Mouse (Mus musculus): ENCODE data around the gene Dcxr.

The Dcxr gene

DNA sequence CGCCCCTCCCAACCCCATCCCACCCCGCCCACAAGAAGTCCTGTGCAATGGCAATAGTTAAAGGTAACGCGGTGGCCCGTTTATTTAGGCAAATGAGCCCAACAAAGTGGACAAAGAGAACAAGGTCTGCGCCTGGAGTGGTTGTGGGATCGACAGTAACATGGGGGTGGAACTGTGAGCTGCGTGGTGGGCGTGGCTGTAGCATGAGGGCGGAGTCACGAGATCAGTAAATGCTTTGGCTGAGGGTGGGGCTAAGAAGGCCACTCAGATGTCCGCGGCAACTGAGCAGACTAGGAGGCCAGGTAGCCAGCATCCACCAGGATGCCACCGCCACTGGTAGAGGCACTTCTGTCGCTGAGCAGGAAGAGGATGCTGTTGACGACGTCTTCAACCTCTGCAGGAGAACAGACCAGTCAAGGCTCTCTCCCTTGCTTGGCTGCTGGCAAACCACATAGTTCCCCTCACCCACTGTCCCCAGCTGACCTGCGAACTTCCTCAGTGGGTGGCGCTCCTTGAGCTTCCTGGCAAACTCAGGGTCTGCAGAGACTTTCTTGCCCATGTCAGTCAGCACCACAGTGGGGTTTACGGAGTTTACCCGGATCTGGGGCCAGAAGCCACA, 2.5 kb upstream of the Dcxr start:
- DNase-seq (ENCODE audit: low read depth, low spot score), result peak; percentile 80

DNA sequence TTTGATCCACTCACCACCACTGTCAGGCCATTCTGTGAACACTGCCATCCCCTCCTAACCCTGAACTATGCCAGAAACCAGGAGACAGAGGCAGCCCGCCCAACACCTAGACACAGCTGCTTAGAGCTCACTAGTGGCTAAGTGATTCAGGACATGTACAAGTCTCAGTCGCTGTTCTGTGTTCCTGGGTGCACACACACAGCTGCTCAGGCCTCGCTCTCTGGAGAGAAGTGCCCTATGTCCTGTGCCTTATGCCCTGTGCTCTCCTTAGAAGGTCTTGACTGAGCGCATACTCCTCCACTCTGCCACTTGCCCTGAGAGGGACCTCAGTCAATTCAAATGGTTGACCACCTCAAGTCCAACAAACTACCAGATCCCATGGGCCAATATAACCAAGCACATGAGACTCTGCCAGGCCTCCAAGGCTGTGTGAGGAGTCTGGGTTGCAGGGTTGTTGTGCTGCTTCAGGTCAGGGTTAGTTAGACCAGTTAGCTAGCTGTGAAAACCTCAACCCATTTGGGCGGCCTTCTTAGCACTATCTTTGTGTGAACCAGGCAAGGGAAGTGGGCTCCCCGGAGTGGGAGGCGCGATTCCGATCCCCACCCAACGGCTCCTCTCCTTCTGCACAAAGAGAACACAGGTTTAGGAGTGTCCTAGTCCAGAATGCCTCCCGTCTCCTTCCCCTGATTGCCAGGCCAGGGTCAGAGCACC, 1.6 kb upstream of the Dcxr start:
- no peak for DNase-seq (ENCODE audit: low read depth, low spot score)

- DNase-seq (ENCODE audit: low read depth, low spot score), result no peak
These were observed 483 bp upstream of the Dcxr start for GRCm38 (mm10) chr11:120727564-120727963.

DNA sequence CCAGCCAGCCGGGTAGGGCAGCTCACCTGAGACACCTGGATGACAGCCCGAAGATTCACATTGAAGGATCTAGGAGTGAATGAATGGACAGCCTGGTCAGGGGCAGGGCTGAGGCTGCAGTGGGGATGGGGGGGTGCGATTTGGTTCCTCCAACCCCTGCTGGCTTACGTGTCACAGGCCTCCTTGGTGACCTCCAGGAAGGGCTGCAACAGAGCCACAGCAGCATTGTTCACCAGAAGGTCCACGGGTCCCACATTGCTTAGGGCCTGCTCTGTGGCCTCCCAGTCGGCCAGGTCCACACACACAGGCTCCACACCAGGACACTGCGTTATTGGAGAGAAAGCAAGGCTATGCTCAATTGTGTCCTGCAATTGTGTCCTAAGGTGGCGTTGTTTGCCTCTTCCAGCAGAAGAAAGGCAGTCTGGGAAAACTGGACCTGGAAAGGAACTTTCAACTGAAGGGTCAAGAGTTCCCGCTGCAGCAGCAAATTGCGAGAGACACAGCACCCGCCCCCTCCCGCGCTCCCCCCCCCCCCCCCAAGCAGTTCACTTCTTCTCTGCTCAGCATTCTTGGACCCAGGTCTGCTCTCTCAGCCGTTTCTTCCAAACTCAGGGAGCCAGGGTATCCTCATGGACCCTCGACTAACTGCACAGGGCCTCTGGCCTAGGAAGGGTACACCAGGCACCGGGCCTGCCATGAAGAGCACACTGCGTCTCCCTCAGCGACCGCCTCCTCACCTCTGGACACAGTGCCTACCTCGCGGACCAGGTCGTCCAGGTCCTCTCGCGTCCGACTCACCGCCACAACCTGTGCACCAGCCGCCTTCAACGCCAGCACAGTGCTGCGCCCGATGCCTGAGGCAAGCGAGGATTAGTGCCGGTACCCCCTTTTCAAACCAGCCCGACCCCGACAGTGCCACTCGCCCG, 575 bp downstream of the Dcxr start:
- no peak for DNase-seq (ENCODE audit: low read depth, low spot score)

DNA sequence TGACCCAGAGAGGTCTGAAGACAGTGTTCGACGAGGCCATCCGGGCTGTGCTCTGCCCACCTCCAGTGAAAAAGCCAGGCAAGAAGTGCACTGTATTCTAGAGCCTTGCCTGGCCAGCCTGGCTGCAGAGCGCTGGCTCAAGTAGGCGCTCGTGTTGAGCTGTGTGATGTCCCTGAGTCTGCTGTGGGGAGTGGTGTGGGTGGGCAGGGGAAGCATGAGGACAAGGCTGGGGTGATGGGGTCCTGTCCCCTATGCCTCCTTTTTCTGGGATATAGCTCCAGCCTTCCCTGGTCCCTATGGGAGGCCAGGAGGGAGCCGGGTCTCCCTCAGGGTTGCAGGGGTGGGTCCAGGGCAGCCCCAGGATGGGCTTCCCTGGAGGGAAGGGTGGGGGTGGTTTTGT, 3.6 kb downstream of the Dcxr start:
- no peak for DNase-seq (ENCODE audit: low read depth, low spot score)

GRCm38 (mm10) chr11:120722761-120723382, 4.2 kb downstream of the Dcxr start:
- no peak for DNase-seq (ENCODE audit: low read depth, low spot score)

GRCm38 (mm10) chr11:120722067-120722630, 4.9 kb downstream of the Dcxr start:
- DNase-seq (ENCODE audit: low read depth, low spot score), result no peak

GRCm38 (mm10) chr11:120721124-120722066, 5.7 kb downstream of the Dcxr start, which contains the start of gene Rac3:
Rac3 (plus strand) TSS chr11:120721470.
- no peak for DNase-seq (ENCODE audit: low read depth, low spot score)

DNA sequence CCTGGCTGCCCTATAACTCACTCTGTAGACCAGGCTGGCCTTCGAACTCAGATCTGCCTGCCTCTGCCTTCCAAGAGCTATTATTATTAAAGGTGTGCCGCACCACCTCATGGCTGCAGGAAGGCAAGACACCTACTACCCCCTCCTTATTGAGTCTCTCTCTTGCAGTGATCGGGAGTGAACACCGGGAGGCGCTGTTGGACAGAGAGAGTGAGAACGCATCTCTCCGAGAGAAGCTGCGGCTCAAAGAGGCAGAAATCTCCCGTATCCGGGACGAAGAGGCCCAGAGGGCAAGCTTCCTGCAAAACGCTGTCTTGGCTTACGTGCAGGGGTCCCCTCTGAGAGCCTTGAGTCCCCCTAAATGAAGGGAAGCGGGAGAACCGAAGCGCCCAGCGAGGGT, 6.6 kb downstream of the Dcxr start:
- peak; percentile 92 for DNase-seq (ENCODE audit: low read depth, low spot score)

DNA sequence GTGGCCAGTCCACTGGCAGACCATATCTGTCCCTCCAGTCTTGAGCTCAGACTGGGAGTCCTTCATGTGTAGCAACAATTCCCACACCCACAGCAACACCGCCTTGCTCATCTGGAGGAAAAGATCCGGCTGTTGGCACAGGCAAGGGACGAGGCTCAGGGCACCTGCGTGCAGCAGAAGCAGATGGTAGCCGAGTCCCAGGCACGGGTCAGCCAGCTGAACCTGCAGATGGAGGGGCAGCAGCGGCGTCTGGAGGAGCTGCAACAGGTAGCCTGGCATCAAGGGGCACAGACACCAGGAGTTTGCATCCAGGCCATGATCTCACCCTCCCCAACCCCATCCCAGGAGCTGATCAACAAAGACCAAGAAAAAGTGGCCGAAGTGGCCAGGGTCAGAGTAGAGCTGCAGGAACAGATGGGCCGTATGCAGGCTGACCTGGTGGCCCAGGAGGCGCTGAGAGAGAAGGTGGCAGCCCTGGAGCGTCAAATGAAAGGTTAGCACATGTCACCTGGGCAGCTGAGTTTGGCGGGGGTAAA, 7.2 kb downstream of the Dcxr start:
- DNase-seq (ENCODE audit: low read depth, low spot score), result no peak

GRCm38 (mm10) chr11:120719242-120719641, 7.8 kb downstream of the Dcxr start:
- DNase-seq (ENCODE audit: low read depth, low spot score), result no peak

DNA sequence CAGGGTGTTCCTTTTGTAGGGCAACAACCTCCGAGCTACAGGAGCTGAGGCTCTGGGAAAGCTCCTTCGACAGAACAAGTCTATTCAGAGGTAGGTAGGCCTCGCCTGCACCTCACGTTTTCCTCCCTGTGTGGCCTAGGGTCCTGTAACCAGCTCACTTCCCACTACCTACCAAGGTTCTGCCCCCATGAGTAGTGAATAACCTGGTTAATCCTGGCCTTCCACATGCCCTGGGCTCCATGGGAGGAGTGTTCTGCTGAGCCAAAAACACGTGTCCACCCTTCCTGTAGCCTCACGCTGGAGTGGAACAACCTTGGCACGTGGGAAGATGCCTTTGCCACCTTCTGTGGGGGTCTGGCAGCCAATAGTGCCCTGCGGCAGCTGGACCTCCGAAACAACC, 11.9 kb downstream of the Dcxr start:
- DNase-seq (ENCODE audit: low read depth, low spot score), result no peak

DNA sequence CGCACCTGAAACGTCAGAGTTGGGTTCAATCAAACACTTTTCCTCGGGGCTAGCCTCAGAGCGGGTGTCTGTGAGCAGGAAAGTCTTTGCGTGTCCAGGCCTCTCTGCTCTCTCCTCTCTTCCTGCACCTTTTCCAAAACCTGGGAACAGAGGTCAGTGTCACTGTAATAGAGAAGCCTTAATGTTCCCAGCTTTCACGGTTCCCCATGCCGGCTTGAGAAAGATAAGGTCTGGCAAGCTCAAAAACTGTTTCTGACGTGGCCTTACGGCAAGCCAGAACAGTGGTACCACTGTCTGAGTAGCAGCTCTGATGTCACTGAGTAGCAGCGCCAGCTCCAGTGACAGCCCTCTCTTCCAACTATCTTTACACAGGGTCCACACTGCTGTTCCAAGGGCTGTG, 12.5 kb downstream of the Dcxr start:
- no peak for DNase-seq (ENCODE audit: low read depth, low spot score)

GRCm38 (mm10) chr11:120713580-120714518, 13.2 kb downstream of the Dcxr start, which contains the start of the genes Cenpx and Lrrc45:
Cenpx (minus strand) TSS chr11:120713738.
Lrrc45 (plus strand) TSS chr11:120713925.
- peak; percentile 99 for DNase-seq (ENCODE audit: low read depth, low spot score)

DNA sequence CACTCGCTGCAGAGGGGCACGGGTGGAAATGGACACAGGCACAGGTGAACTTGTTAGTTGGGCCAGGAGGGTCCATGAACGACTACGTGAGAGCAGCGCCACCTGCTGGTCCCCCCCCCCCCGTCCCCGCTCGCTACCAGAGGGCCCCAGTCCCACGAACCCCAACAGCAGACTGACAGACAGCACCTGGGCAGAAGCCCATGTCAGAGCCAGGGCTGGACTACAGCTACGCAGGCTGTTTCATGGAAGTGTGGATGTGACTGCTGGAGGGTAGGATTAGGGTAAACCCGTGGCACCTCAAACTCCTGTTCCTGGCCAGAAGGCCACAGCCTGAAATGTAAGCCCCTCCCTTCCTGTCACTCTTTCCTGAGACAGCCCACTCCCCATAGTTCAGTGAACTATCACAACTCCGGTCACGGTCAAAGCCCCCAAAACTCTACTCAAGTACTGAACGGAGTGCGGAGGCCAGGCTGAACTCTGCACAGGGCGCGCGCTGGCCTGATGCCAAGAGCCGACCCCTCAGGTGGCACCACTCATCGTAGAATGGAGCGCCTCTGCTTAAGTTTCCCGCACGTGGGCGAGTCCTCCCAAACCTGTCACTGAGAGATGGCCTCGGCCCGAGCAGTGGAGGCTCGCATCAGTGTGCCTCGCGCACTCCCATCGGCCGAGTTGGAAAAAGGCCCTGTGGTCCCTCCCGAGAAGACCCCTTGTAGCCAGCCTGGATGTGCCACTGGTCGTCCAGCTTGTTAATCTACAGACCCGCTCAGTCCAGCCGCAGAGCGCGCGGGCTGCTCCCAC, 14.1 kb downstream of the Dcxr start:
- DNase-seq (ENCODE audit: low read depth, low spot score), result no peak

DNA sequence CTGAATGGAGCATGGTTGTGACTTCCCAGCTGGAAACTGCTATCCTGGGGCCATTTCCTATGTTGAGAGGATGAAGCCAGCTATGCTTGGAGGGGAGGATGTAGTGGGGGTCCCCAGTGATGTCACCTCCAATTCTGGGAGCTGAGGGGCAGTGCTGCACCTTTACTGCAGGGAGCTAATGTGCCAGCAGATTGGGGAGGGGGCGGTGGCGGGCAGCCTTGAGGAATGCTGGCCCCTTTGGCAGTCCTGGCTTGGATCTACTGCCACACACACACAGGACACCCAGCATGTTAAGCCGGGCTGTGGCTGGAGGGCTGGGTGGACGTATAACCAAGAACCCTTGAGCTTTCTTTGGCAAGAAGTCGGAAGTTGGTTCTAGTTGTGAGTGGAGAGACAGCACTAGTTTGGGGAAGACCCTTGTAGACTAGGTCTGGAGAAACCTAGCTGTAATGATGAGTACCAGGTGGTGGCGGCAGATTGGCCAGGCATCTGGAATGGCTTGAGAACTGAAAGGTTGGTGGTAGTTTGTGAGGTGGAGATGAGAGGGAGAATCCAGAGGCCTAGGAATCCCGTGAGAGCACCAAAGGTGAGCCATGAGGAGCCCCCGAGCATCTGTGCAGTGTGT, 15.0 kb downstream of the Dcxr start:
- DNase-seq (ENCODE audit: low read depth, low spot score), result no peak

- no peak for DNase-seq (ENCODE audit: low read depth, low spot score)
These were observed 16.4 kb downstream of the Dcxr start for GRCm38 (mm10) chr11:120710672-120711071.

DNA sequence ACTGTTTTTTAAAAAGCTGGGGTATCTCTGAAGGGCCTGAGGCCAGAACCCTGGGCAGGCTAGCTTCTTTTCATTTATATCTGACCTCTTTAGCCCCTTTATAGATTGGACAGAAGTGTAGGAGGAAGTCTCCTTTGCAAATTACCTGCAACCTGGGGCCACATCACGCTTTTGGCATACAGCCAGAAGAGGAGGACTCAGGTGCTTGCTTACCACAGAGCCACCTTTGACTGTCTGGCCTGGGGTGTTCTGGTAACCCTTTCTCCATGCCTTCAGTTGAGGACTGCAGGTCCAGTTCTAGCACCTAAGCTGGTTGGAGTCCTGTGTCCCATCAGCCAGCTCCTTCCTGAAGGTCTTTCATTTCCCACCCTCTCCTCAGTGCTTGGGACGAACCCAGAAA, 17.5 kb downstream of the Dcxr start:
- DNase-seq (ENCODE audit: low read depth, low spot score), result no peak

Data from forelimb bud, embryonic 11.5 days (tissue).